Mouse (Mus musculus): ENCODE measurements around the gene Ccdc120.

- TF ChIP-seq TCF3 (IDR thresholded peaks at IDR 0.05; ENCODE audit: insufficient read length, low read depth) (no peak), MYOG (IDR thresholded peaks at IDR 0.05; ENCODE audit: control insufficient read depth in 1 of 3, insufficient read depth in 1 of 3, insufficient read length in 2 of 3, low read depth in 2 of 3) (no peak), POLR2A (IDR thresholded peaks at IDR 0.05; ENCODE audit: insufficient read length, low read depth) (no peak), POLR2AphosphoS2 (IDR thresholded peaks at IDR 0.05; ENCODE audit: insufficient read length, low read depth) (no peak)
Observed at GRCm38 (mm10) chrX:7733571-7734156, 17.0 kb downstream of the Ccdc120 start.

Measured in myocyte (in vitro differentiated cells).